Mouse (Mus musculus) neural tube, embryonic 14.5 days (tissue): ENCODE measurements at regions not wholly inside any gene's neighbourhood (a gene's known extent, or its start where the extent isn't known, plus 50 kb on each side); places are given as distances from the start of the nearest gene placed in this dataset.

ENCODE experiments used
- ATAC-seq: fragments of 200-750 bp; cut with Nextera tagmentation; 2 replicates; pipeline ENCODE4 v1.8.0; 2017; ENCODE audit warnings: low read depth, mild to moderate bottlenecking, moderate TSS enrichment, moderate library complexity
- H3K27ac ChIP-seq: fragments of 300-500 bp; sonication (generic); 2 replicates; pipeline ENCODE4 v1.5.1; 2014; ENCODE audit warnings: low read depth, mild to moderate bottlenecking, control low read depth, low read length, moderate library complexity, mixed read lengths
- H3K27me3 ChIP-seq: fragments of 300-500 bp; sonication (generic); 2 replicates; pipeline ENCODE4 v1.6.1; 2014; ENCODE audit warnings: low read length; ENCODE audit not compliant: control insufficient read depth, insufficient read depth
- H3K36me3 ChIP-seq: fragments of 300-500 bp; sonication (generic); 2 replicates; pipeline ENCODE4 v1.6.1; 2014; ENCODE audit warnings: low read length, mixed read lengths; ENCODE audit not compliant: control insufficient read depth, insufficient read depth
- H3K4me1 ChIP-seq: fragments of 300-500 bp; sonication (generic); 2 replicates; pipeline ENCODE4 v1.6.1; 2014; ENCODE audit warnings: low read length; ENCODE audit not compliant: control insufficient read depth, insufficient read depth
- H3K4me2 ChIP-seq: fragments of 300-500 bp; sonication (generic); 2 replicates; pipeline ENCODE4 v1.6.1; 2014; ENCODE audit warnings: mild to moderate bottlenecking, low read depth, low read length, control low read depth
- H3K4me3 ChIP-seq: fragments of 300-500 bp; sonication (generic); 2 replicates; pipeline ENCODE4 v1.5.1; 2014; ENCODE audit warnings: low read depth, low read length, control low read depth, mixed read lengths
- H3K9ac ChIP-seq: fragments of 300-500 bp; sonication (generic); replicated peaks from 2 replicates; pipeline ENCODE4 v1.6.1; 2014; ENCODE audit warnings: low read depth, mild to moderate bottlenecking, control low read depth, low read length, mixed read lengths
- H3K9me3 ChIP-seq: fragments of 300-500 bp; sonication (generic); 2 replicates; pipeline ENCODE4 v1.6.1; 2016; ENCODE audit warnings: low read length; ENCODE audit not compliant: control insufficient read depth
- WGBS: fragments of 180-500 bp; shearing (Covaris S2); extraction: QIAGEN DNeasy Blood & Tissue Kit; methylation state at CpG from one replicate; pipeline ENCODE4 v1.1.7; 2014; 5-methylcytosine and 5-hydroxymethylcytosine counted together

DNA sequence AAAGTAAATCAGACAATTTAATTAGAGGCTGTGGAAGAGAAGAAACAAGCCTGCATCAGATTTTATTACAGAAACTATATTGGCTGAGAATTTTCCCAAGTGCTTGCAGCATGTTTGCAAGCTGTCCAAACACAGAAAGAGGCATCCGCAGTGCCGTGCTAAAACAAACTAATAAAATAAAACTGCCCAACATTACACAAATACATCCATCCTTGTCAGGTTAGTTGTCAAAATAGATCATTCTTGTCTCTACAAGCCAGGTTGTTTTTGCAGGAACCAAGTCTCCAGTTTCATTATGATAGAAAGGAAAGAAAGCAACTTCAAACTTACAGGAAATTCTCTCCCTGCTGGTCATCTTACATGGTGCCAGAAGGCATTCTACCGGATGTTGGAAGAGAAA lies 95.0 kb upstream of the Slc22a22 start:
- Histone ChIP-seq H3K9me3 (no peaks in the 10 kb centered on the region), H3K4me2 (no peak overlapping the region), H3K27ac (no peak overlapping the region), H3K36me3 (no peaks in the 10 kb centered on the region), H3K9ac (no peak overlapping the region), H3K4me1 (no peaks in the 10 kb centered on the region), H3K4me3 (no peak overlapping the region), H3K27me3 (no peaks in the 10 kb centered on the region)
- no peak for ATAC-seq
- 78% methylated on average over 3 of the region's 3 CpGs for WGBS

DNA sequence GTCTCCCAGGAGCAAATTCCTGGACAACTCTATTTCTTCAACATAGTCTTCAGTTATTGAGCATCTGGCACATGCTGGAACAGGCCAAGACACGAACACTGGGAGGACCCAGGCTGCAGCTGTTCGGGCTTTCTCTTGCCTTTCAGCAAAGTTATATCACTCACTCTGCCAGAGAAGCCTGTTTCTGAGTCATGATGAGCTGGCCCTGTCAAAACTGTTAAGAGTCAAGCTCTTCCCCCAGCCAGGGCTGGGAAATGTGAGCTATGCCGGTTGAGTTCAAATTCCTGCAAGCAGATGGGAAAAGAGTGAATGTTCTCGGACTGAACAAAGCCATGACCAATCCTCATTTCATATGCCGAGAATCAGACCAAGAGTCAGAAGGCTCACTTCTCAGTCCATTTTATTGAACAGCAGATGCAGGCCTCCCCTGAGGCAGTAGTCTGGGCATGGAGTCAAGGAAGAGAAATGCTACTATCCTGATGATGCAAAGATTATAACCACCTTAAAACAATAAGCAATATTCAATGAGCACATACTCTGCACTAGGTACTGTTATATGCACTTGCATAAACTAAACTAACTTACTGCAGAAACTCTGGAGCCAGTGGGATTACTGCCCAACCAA lies 90.7 kb upstream of the Slc22a22 start:
- ATAC-seq = no peak
- Histone ChIP-seq H3K4me3 (no peak overlapping the region), H3K4me1 (no peaks in the 10 kb centered on the region), H3K27me3 (no peaks in the 10 kb centered on the region), H3K36me3 (no peaks in the 10 kb centered on the region), H3K27ac (no peak overlapping the region), H3K9ac (no peak overlapping the region), H3K9me3 (no peaks in the 10 kb centered on the region), H3K4me2 (no peak overlapping the region)
- WGBS = 64% methylated on average over 5 of the region's 5 CpGs

DNA sequence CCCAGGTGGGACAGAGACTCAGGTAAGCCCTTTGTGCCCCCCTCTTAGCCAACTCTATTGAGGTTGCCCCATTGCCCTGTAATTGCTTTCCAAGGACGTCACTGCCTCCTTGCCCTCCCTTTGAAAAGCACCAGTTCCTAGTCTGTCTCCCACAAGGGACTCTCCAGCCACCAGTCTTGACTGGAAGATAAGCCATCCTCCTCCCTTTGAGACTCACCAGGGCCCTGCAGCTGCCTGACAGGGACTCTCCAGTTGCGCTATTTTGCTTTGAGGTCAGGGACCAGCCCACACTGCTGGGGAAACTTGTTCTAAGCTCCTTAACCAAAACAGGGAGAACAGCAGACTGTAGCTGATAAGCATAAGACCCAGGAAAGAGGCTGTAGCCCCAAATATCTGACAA lies 69.7 kb upstream of the Slc22a22 start:
- Histone ChIP-seq H3K9ac (no peak overlapping the region), H3K4me2 (no peak overlapping the region), H3K4me1 (no peaks in the 10 kb centered on the region), H3K27me3 (no peaks in the 10 kb centered on the region), H3K27ac (no peak overlapping the region), H3K4me3 (no peak overlapping the region), H3K9me3 (no peaks in the 10 kb centered on the region), H3K36me3 (no peaks in the 10 kb centered on the region)
- WGBS = 46% methylated on average over 2 of the region's 2 CpGs
- no peak for ATAC-seq

DNA sequence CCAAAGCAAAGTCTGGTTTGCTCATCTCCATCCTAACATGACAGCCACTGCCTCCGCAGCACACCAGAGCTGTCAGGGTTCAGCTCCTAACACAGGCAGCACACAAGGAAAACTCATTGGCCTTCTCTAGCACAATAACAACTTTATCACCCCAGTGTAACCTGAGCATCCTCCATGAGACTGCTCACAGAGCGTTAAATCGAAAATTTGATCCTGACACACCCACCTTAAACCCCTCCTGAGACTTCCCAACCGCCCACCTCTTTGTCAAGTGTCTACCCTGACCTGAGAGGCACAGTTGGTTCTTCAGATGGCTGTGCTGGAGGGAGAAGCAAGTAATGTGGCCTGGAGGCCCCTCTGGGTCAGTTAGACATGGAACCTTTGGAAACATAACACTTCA lies 67.7 kb upstream of the Slc22a22 start:
- no peaks in the 10 kb centered on the region for H3K36me3 ChIP-seq
- H3K4me3 ChIP-seq = no peak overlapping the region
- H3K27me3 ChIP-seq = no peaks in the 10 kb centered on the region
- no peak for ATAC-seq
- H3K9me3 ChIP-seq = no peaks in the 10 kb centered on the region
- H3K4me2 ChIP-seq = no peak overlapping the region
- no peak overlapping the region for H3K9ac ChIP-seq
- H3K4me1 ChIP-seq = no peaks in the 10 kb centered on the region
- 77% methylated on average over 4 of the region's 4 CpGs for WGBS
- no peak overlapping the region for H3K27ac ChIP-seq

DNA sequence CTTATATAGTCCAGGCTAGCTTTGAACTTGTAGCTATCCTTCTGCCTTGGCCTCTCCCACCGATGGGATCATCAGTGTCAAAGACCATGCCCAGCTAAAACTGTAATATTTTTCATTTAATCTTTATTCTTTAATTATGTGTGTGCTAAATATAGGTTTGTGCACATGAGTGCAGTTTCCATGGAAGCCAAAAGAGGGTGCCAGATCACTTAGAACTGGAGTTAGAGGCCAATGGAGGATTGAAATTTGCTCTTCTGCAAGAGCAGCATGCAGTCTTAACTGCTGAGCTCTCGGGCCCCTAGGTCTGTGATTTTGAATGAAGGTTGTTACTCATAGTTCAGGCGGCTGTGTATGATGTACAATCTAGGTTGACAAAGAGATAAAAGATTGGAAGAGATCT lies 66.6 kb upstream of the Slc22a22 start:
- Histone ChIP-seq H3K27me3 (no peaks in the 10 kb centered on the region), H3K4me1 (no peaks in the 10 kb centered on the region), H3K27ac (no peak overlapping the region), H3K36me3 (no peaks in the 10 kb centered on the region), H3K9ac (no peak overlapping the region), H3K4me2 (no peak overlapping the region), H3K9me3 (no peaks in the 10 kb centered on the region), H3K4me3 (no peak overlapping the region)
- ATAC-seq = no peak
- WGBS = 85% methylated on average over 3 of the region's 3 CpGs

- Histone ChIP-seq H3K36me3 (no peaks in the 10 kb centered on the region), H3K27ac (no peak overlapping the region), H3K27me3 (no peaks in the 10 kb centered on the region), H3K4me1 (no peaks in the 10 kb centered on the region), H3K4me2 (no peak overlapping the region), H3K9me3 (no peaks in the 10 kb centered on the region), H3K9ac (no peak overlapping the region), H3K4me3 (no peak overlapping the region)
- WGBS = 44% methylated on average over 3 of the region's 3 CpGs
- no peak for ATAC-seq
These were observed 65.2 kb upstream of the Slc22a22 start for GRCm38 (mm10) chr15:57542630-57543029.

- WGBS = 81% methylated on average over 2 of the region's 2 CpGs
- Histone ChIP-seq H3K9me3 (no peaks in the 10 kb centered on the region), H3K9ac (no peak overlapping the region), H3K4me2 (no peak overlapping the region), H3K27me3 (no peaks in the 10 kb centered on the region), H3K27ac (no peak overlapping the region), H3K4me3 (no peak overlapping the region), H3K4me1 (no peaks in the 10 kb centered on the region), H3K36me3 (no peaks in the 10 kb centered on the region)
- ATAC-seq = no peak
These were observed 58.1 kb upstream of the Slc22a22 start for GRCm38 (mm10) chr15:57535514-57535913.
